23 mouse cellular contexts compared by ENCODE assay signal in the genomic region with DNA sequence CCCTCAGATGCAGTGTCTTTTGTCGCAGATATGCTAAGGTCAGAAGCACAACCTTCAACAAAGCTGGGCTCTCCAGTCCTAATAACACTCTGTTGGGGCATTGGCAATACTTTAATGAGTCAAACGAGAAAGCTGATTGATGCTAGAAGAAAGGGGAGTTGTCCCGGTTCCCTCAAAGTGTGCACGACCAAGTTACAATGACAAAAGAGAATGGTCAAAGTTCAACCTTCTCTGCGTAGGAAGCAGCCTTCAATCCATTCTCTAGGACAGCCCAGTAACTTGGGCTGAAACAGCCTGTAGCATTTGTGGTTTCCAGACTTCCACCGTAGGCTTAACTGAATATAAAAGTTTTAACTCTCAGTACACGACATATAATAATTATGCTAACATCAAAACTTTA. TPM values are rescaled to one million over a fixed set of nuclear protein-coding genes. Genes with fewer than 3 reads are reported as not detected.
A peak's percentile ranks its signal among the peaks of the same experiment; 100 is the strongest.
DNase-seq lines count a peak whose midpoint lies in the region; ATAC-seq lines count a peak whose summit lies in the region.
"Had no signal": no experiment of that assay in that cellular context is flagged by ENCODE, and none has a peak within 500 bp of the region (broad histone marks: within the 10 kb centered on the region; RNA-seq: fewer than 3 reads in every experiment).

No protein-coding gene starts in this region.

- H3K9me3 ChIP-seq in kidney, embryonic 15.5 days (replicated peaks), result no peaks in the 10 kb centered on the region
- peaks cover 7% of the 10 kb centered on the region; the same call in 1 of the 2 replicates for H3K9me3 ChIP-seq in kidney, embryonic 16.5 days (ENCODE audit: low read length)
- 0 out of 2 replicates have a peak, but pooled peaks cover 3% of the 10 kb centered on the region for H3K9me3 ChIP-seq in limb, embryonic 13.5 days
- no peaks in the 10 kb centered on the region for H3K9me3 ChIP-seq in limb, embryonic 10.5 days (replicated peaks)
- H3K9me3 ChIP-seq: embryonic facial prominence, embryonic 13.5 days; embryonic facial prominence, embryonic 15.5 days; forebrain, embryonic 12.5 days had no signal

- peak; percentile 54 for DNase-seq in embryo, embryonic 10.5 days (ENCODE audit: low spot score)
- no peak for DNase-seq in embryo, embryonic 11 days
- DNase-seq in limb, embryonic 10.5 days (ENCODE audit: low spot score), result no peak
- DNase-seq in right cerebral cortex, adult 18-20 months, result no peak
- DNase-seq: adrenal gland, adult 2 months; adrenal gland, postnatal 10 days; adrenal gland, postnatal 25 days; cerebellum, adult 11 months; cerebellum, adult 18-20 months; cerebellum, adult 8-10 months; cerebellum, adult 9-11 months; cerebellum, postnatal 14 days; cerebellum, postnatal 36 days had no signal

- peak; percentile 62 for ATAC-seq in kidney, embryonic 15.5 days (replicated peaks; ENCODE audit: low FRiP score)
- no peak; the same call in 1 of the 2 replicates for ATAC-seq in kidney, embryonic 16.5 days (ENCODE audit: low FRiP score, low TSS enrichment)
- ATAC-seq in limb, embryonic 13.5 days (ENCODE audit: low FRiP score, low read depth), result no peak
- ATAC-seq: forebrain, embryonic 14.5 days; forebrain, embryonic 16.5 days had no signal

- H3K4me1 ChIP-seq in kidney, embryonic 15.5 days, result peaks cover 14% of the 10 kb centered on the region
- peaks cover 5% of the 10 kb centered on the region for H3K4me1 ChIP-seq in kidney, embryonic 16.5 days (ENCODE audit: insufficient read depth, low read length)
- H3K4me1 ChIP-seq in limb, embryonic 13.5 days, result peaks cover 18% of the 10 kb centered on the region
- peaks cover 21% of the 10 kb centered on the region for H3K4me1 ChIP-seq in limb, embryonic 10.5 days
- H3K4me1 ChIP-seq: forebrain, embryonic 12.5 days had no signal

- H3K36me3 ChIP-seq in kidney, embryonic 15.5 days, result no peaks in the 10 kb centered on the region; the same call in 1 of the 2 replicates
- H3K36me3 ChIP-seq in kidney, embryonic 16.5 days (ENCODE audit: insufficient read depth, low read length), result no peaks in the 10 kb centered on the region
- H3K36me3 ChIP-seq in limb, embryonic 13.5 days, result peaks cover 6% of the 10 kb centered on the region; the same call in 1 of the 2 replicates
- H3K36me3 ChIP-seq in limb, embryonic 10.5 days, result peaks cover 10% of the 10 kb centered on the region
- H3K36me3 ChIP-seq: embryonic facial prominence, embryonic 15.5 days; forebrain, embryonic 12.5 days had no signal

- H3K9ac ChIP-seq in kidney, embryonic 15.5 days, result no peak overlapping the region
- no peak overlapping the region for H3K9ac ChIP-seq in kidney, embryonic 16.5 days (replicated peaks; ENCODE audit: low read length)
- H3K9ac ChIP-seq in limb, embryonic 13.5 days, result no peak overlapping the region
- H3K9ac ChIP-seq: embryonic facial prominence, embryonic 13.5 days; embryonic facial prominence, embryonic 15.5 days; forebrain, embryonic 12.5 days had no signal

- H3K4me3 ChIP-seq in kidney, embryonic 15.5 days (replicated peaks), result no peak overlapping the region
- no peak overlapping the region for H3K4me3 ChIP-seq in kidney, embryonic 16.5 days (ENCODE audit: low read length)
- no peak overlapping the region for H3K4me3 ChIP-seq in limb, embryonic 13.5 days
- H3K4me3 ChIP-seq in limb, embryonic 10.5 days, result no peak overlapping the region
- H3K4me3 ChIP-seq: embryonic facial prominence, embryonic 13.5 days; embryonic facial prominence, embryonic 15.5 days; erythroblast, embryonic 14.5 days; forebrain, embryonic 10.5 days; forebrain, embryonic 12.5 days had no signal

- WGBS in kidney, embryonic 15.5 days, result 24% methylated on average over 7 of the region's 7 CpGs
- WGBS in kidney, embryonic 16.5 days, result 24% methylated on average over 7 of the region's 7 CpGs
- 21% methylated on average over 7 of the region's 7 CpGs for WGBS in limb, embryonic 13.5 days
- WGBS in limb, embryonic 10.5 days, result 44% methylated on average over 7 of the region's 7 CpGs

- no peak overlapping the region for H3K27ac ChIP-seq in kidney, embryonic 15.5 days
- no peak overlapping the region for H3K27ac ChIP-seq in kidney, embryonic 16.5 days (ENCODE audit: low read length)
- H3K27ac ChIP-seq in limb, embryonic 13.5 days, result peak overlapping the region; percentile 15; the same call in 1 of the 2 replicates
- no peak overlapping the region for H3K27ac ChIP-seq in limb, embryonic 10.5 days
- H3K27ac ChIP-seq: embryonic facial prominence, embryonic 13.5 days; embryonic facial prominence, embryonic 15.5 days; forebrain, embryonic 10.5 days; forebrain, embryonic 12.5 days had no signal

- no peak overlapping the region for H3K4me2 ChIP-seq in kidney, embryonic 15.5 days
- no peak overlapping the region for H3K4me2 ChIP-seq in kidney, embryonic 16.5 days (replicated peaks; ENCODE audit: low read depth, low read length)
- H3K4me2 ChIP-seq in limb, embryonic 13.5 days (replicated peaks), result no peak overlapping the region; the same call in 1 of the 2 replicates
- H3K4me2 ChIP-seq: embryonic facial prominence, embryonic 13.5 days; embryonic facial prominence, embryonic 15.5 days; forebrain, embryonic 12.5 days had no signal

- no peaks in the 10 kb centered on the region for H3K27me3 ChIP-seq in kidney, embryonic 15.5 days
- no peaks in the 10 kb centered on the region for H3K27me3 ChIP-seq in kidney, embryonic 16.5 days (ENCODE audit: insufficient read depth, low read length)
- no peaks in the 10 kb centered on the region for H3K27me3 ChIP-seq in limb, embryonic 13.5 days
- peaks cover 37% of the 10 kb centered on the region for H3K27me3 ChIP-seq in limb, embryonic 10.5 days (ENCODE audit: low read depth, poor library complexity, severe bottlenecking)
- H3K27me3 ChIP-seq: embryonic facial prominence, embryonic 13.5 days; embryonic facial prominence, embryonic 15.5 days; forebrain, embryonic 12.5 days had no signal

RNA-seq across cellular contexts. Expression of a gene that starts 43.8 kb away (rescaled TPM):
- 29.9 and 33.7 TPM in 2 replicates for polyA plus RNA-seq in kidney, embryonic 15.5 days (2015; fragmentation: Nextera tagmentation; extraction: Ambion mirVana)
- polyA plus RNA-seq in kidney, embryonic 16.5 days (2015; fragmentation: Nextera tagmentation; extraction: Ambion mirVana), result 26.9 and 32.4 TPM in 2 replicates
- 75.1 and 76.2 TPM in 2 replicates for polyA plus RNA-seq in limb, embryonic 13.5 days (2015; fragmentation: Nextera tagmentation; extraction: Ambion mirVana)
- 34.4 and 37.0 TPM in 2 replicates for polyA plus RNA-seq in limb, embryonic 10.5 days (2016; fragmentation: Nextera tagmentation; extraction: Ambion mirVana)
- polyA plus RNA-seq: erythroblast, embryonic 14.5 days had no signal
